Mouse (Mus musculus) heart, adult 9 months (tissue): ENCODE data around the gene Pllp.

ENCODE experiments used
- DNase-seq, 2 experiments: peaks; one replicate each; pipeline ENCODE4 v3.0.0; 2022; ENCODE audit warnings: low spot score in 2 of 2

Pllp gene

GRCm38 (mm10) chr8:94652951-94653350, 43.1 kb downstream of the Pllp start:
- no peak for DNase-seq

GRCm38 (mm10) chr8:94649496-94649895, 46.6 kb downstream of the Pllp start:
- DNase-seq, result no peak

- no peak for DNase-seq
These were observed 49.9 kb downstream of the Pllp start for GRCm38 (mm10) chr8:94646165-94646564.

- no peak for DNase-seq
These were observed 50.9 kb downstream of the Pllp start for GRCm38 (mm10) chr8:94645202-94645601.

- DNase-seq, result no peak
These were observed 54.1 kb downstream of the Pllp start for GRCm38 (mm10) chr8:94641938-94642337.

GRCm38 (mm10) chr8:94641183-94641582, 54.9 kb downstream of the Pllp start:
- no peak for DNase-seq

GRCm38 (mm10) chr8:94634211-94634610, 61.9 kb downstream of the Pllp start:
- DNase-seq, result no peak

- no peak for DNase-seq
These were observed 62.4 kb downstream of the Pllp start for GRCm38 (mm10) chr8:94633564-94634194.
